Mouse (Mus musculus): Measurements from ENCODE around the gene Fen1. TPM values are rescaled to one million over a fixed set of nuclear protein-coding genes. Genes with fewer than 3 reads are reported as not detected.

Fen1 gene
- polyA plus RNA-seq, 1 experiment from 2014 or later = 54.9 TPM

DNA sequence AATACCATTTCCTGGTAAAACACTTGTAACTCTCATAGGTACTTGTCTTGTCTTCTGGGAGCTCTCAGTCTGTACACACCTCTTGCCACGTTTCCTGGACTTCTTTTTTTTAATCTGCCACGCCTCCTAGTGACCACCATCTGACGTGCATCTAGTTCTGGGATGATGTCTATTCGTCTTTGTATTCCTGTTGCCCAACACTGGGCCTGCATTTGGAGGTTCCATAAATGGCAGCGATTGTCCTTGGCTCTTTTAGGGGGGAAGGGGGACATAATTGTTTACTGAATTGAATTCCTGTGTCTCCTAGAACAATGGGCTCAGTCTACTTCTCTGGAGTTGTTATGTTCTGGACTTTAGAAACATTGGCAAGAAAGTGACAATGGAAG, 640 bp upstream of the Fen1 start:
- no peaks in the 10 kb centered on the region for H3K27me3 ChIP-seq (ENCODE audit: control insufficient read depth, insufficient read depth, low read length)
- 1% methylated on average over 5 of the region's 5 CpGs for WGBS
- peaks cover 23% of the 10 kb centered on the region for H3K36me3 ChIP-seq (ENCODE audit: control insufficient read depth, insufficient read depth)
- peak overlapping the region; percentile 85 for H3K27ac ChIP-seq (ENCODE audit: low read length)
- H3K9me3 ChIP-seq (replicated peaks; ENCODE audit: control insufficient read depth, low read length) = no peaks in the 10 kb centered on the region
- H3K4me3 ChIP-seq (ENCODE audit: low read length) = peak overlapping the region; percentile 69
- H3K9ac ChIP-seq (ENCODE audit: low read length) = peak overlapping the region; percentile 78
- H3K4me1 ChIP-seq (ENCODE audit: control insufficient read depth, insufficient read depth, low read length) = peaks cover 15% of the 10 kb centered on the region
- peak overlapping the region; percentile 73 for H3K4me2 ChIP-seq (ENCODE audit: low read depth, low read length)
- 0 out of 2 replicates have a peak, but pooled peaks have one; percentile 42 for ATAC-seq (replicated peaks; ENCODE audit: extremely low read depth, insufficient read depth, low FRiP score)

DNA sequence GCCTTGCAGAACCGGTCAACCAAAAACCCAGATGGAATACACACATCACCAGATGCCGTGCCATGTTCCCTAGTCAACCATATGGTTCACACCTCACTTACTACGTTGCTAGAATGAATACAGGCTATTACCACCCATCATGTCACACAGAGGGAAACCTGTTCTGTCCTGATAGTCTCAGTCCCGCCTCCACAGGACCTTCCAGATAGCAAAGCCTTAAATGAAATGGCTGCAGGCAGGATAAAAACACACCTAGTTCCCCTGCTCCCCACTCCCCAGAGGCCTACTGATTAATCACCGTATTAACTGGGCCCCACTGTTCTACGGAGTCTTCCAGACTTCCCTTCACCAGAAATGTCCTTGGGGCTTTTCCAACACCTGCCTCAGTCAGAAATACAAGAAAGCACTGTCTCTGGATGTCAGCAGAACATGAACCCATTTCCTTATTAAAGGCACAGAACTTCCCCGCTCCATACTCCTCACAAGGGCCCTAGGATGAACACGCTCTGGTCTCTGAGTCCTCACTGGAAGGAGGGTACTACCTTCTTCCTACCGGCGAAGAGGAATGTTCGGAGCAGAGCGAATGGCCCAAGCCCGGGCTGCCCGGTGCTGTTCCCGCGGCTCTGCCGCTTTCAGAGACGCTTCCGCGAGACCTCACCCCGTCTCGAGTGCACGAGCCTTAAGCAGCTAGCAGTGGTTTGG, 672 bp downstream of the Fen1 start:
- WGBS = 1% methylated on average over 23 of the region's 23 CpGs
- Histone ChIP-seq H3K4me3 (ENCODE audit: low read length) (peak overlapping the region; percentile 69), H3K27ac (ENCODE audit: low read length) (peak overlapping the region; percentile 85), H3K9me3 (replicated peaks; ENCODE audit: control insufficient read depth, low read length) (no peaks in the 10 kb centered on the region), H3K27me3 (ENCODE audit: control insufficient read depth, insufficient read depth, low read length) (no peaks in the 10 kb centered on the region), H3K36me3 (ENCODE audit: control insufficient read depth, insufficient read depth) (peaks cover 18% of the 10 kb centered on the region), H3K4me1 (ENCODE audit: control insufficient read depth, insufficient read depth, low read length) (peaks cover 15% of the 10 kb centered on the region), H3K4me2 (ENCODE audit: low read depth, low read length) (peak overlapping the region; percentile 73), H3K9ac (ENCODE audit: low read length) (peak overlapping the region; percentile 78)
- ATAC-seq (replicated peaks; ENCODE audit: extremely low read depth, insufficient read depth, low FRiP score) = no peak

DNA sequence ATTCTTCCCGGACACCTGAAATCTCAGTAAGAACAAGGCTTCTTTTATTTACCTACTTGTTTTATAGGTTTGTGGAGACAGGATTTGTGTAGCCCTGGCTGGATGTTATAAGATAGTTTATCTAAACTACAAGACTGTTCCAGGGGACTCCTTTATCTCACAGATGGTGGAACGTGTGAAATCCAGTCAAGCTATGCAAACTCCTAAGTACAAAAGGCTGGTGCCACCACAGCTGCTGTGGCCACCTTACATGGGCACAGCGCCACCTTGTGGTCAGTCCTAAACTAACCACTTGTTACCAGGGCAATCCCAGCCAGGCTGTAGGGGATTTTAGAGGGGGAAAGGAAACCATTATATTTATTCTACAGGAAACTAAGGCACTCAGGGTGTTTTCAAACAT, 5.2 kb downstream of the Fen1 start:
- Histone ChIP-seq H3K27ac (ENCODE audit: low read length) (no peak overlapping the region), H3K27me3 (ENCODE audit: control insufficient read depth, insufficient read depth, low read length) (no peaks in the 10 kb centered on the region), H3K36me3 (ENCODE audit: control insufficient read depth, insufficient read depth) (peaks cover 33% of the 10 kb centered on the region), H3K9me3 (replicated peaks; ENCODE audit: control insufficient read depth, low read length) (no peaks in the 10 kb centered on the region), H3K4me3 (ENCODE audit: low read length) (no peak overlapping the region), H3K9ac (ENCODE audit: low read length) (no peak overlapping the region), H3K4me2 (ENCODE audit: low read depth, low read length) (no peak overlapping the region), H3K4me1 (ENCODE audit: control insufficient read depth, insufficient read depth, low read length) (peaks cover 9% of the 10 kb centered on the region)
- 28% methylated on average over 3 of the region's 3 CpGs for WGBS
- no peak for ATAC-seq (replicated peaks; ENCODE audit: extremely low read depth, insufficient read depth, low FRiP score)

DNA sequence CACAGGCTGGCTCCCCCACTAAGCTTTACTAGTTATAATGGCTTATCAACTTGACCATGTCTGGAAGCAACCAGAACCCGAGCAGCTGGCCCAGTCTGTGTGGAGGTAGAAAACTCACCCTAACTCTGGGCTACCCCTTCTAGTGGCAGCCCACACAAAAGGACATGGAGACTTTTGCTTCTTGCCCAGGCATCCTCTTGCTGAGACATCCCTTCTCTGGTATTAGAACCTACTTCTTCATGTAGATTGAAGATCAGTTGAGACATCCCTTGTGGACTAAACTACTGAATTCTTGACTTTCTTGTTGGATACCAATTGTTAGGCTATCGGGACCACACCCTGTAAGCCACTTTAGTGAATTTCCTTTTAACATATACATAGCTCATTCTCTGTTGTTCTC, 5.7 kb downstream of the Fen1 start:
- no peak overlapping the region for H3K27ac ChIP-seq (ENCODE audit: low read length)
- no peaks in the 10 kb centered on the region for H3K9me3 ChIP-seq (replicated peaks; ENCODE audit: control insufficient read depth, low read length)
- peaks cover 33% of the 10 kb centered on the region for H3K36me3 ChIP-seq (ENCODE audit: control insufficient read depth, insufficient read depth)
- H3K4me1 ChIP-seq (ENCODE audit: control insufficient read depth, insufficient read depth, low read length) = peaks cover 8% of the 10 kb centered on the region
- no peak overlapping the region for H3K4me3 ChIP-seq (ENCODE audit: low read length)
- no peak overlapping the region for H3K9ac ChIP-seq (ENCODE audit: low read length)
- 68% methylated on average over 2 of the region's 2 CpGs for WGBS
- no peaks in the 10 kb centered on the region for H3K27me3 ChIP-seq (ENCODE audit: control insufficient read depth, insufficient read depth, low read length)
- ATAC-seq (replicated peaks; ENCODE audit: extremely low read depth, insufficient read depth, low FRiP score) = no peak
- no peak overlapping the region for H3K4me2 ChIP-seq (ENCODE audit: low read depth, low read length)

DNA sequence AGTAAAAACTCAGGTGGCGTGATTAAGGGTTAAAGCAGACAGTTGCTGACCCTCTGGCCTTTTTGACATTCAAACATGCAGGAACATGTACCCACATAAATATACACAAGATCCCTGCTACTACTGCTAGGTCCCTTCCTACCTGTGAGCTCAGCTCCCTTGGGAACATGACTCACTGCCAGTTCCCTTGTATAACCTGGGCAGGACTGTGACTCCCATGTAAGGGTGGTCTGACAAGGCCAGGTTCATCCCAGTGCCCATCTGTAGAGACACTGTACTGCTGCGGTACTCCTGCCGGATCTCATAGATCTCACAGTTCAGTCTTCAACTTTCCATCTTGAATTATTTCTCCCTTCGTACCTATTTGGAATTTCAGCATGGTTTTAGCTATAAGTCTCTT, 6.8 kb downstream of the Fen1 start:
- Histone ChIP-seq H3K27me3 (ENCODE audit: control insufficient read depth, insufficient read depth, low read length) (no peaks in the 10 kb centered on the region), H3K4me1 (ENCODE audit: control insufficient read depth, insufficient read depth, low read length) (no peaks in the 10 kb centered on the region), H3K36me3 (ENCODE audit: control insufficient read depth, insufficient read depth) (peaks cover 42% of the 10 kb centered on the region), H3K4me2 (ENCODE audit: low read depth, low read length) (no peak overlapping the region), H3K9ac (ENCODE audit: low read length) (no peak overlapping the region), H3K27ac (ENCODE audit: low read length) (no peak overlapping the region), H3K9me3 (replicated peaks; ENCODE audit: control insufficient read depth, low read length) (no peaks in the 10 kb centered on the region), H3K4me3 (ENCODE audit: low read length) (no peak overlapping the region)
- 86% methylated on average over 4 of the region's 4 CpGs for WGBS
- no peak for ATAC-seq (replicated peaks; ENCODE audit: extremely low read depth, insufficient read depth, low FRiP score)

DNA sequence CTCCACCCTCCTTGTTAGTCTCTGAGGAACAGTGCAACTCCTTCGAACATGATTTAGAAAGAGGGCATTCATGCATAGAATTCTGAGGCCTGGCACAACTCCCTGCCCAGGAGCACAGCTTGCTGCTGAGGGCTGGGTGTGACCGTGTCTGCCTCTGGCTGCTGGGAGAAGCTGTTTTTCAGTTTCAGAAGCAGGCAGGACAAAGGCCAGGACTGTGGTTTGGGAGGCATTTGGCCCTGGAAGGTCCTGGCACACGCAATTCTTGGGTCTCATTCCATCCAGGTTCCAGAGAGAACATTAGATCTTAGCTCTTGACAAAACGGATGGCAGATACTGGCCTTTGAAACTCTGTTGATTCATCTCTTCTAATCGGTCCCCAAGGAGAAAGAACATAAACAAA, 8.7 kb downstream of the Fen1 start:
- ATAC-seq (replicated peaks; ENCODE audit: extremely low read depth, insufficient read depth, low FRiP score) = no peak
- Histone ChIP-seq H3K27ac (ENCODE audit: low read length) (no peak overlapping the region), H3K4me3 (ENCODE audit: low read length) (no peak overlapping the region), H3K36me3 (ENCODE audit: control insufficient read depth, insufficient read depth) (peaks cover 37% of the 10 kb centered on the region), H3K9me3 (replicated peaks; ENCODE audit: control insufficient read depth, low read length) (no peaks in the 10 kb centered on the region), H3K4me2 (ENCODE audit: low read depth, low read length) (no peak overlapping the region), H3K27me3 (ENCODE audit: control insufficient read depth, insufficient read depth, low read length) (no peaks in the 10 kb centered on the region), H3K4me1 (ENCODE audit: control insufficient read depth, insufficient read depth, low read length) (no peaks in the 10 kb centered on the region), H3K9ac (ENCODE audit: low read length) (no peak overlapping the region)
- 71% methylated on average over 5 of the region's 5 CpGs for WGBS

DNA sequence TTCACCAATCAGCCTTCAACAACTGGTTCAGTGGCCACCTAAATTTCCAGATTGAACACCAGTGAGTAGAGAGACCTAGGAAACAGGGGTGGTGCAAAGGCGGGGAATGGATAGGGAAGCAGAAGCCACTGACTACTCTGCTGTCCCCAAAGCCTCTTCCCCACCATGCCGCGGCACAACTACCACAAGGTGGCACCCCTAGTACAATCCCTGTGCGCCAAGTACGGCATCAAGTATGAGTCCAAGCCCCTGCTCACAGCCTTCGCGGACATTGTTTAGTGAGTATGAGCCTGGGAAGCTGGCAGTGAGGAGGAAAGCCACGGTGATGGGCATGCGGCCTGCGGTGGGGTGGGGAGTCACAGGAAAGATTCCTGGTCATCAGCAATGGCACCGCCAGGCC, 9.6 kb downstream of the Fen1 start:
- no peaks in the 10 kb centered on the region for H3K4me1 ChIP-seq (ENCODE audit: control insufficient read depth, insufficient read depth, low read length)
- H3K36me3 ChIP-seq (ENCODE audit: control insufficient read depth, insufficient read depth) = peaks cover 36% of the 10 kb centered on the region
- no peaks in the 10 kb centered on the region for H3K27me3 ChIP-seq (ENCODE audit: control insufficient read depth, insufficient read depth, low read length)
- no peak overlapping the region for H3K4me2 ChIP-seq (ENCODE audit: low read depth, low read length)
- no peak overlapping the region for H3K4me3 ChIP-seq (ENCODE audit: low read length)
- H3K9me3 ChIP-seq (replicated peaks; ENCODE audit: control insufficient read depth, low read length) = no peaks in the 10 kb centered on the region
- H3K27ac ChIP-seq (ENCODE audit: low read length) = no peak overlapping the region
- no peak for ATAC-seq (replicated peaks; ENCODE audit: extremely low read depth, insufficient read depth, low FRiP score)
- 80% methylated on average over 11 of the region's 11 CpGs for WGBS
- H3K9ac ChIP-seq (ENCODE audit: low read length) = no peak overlapping the region

DNA sequence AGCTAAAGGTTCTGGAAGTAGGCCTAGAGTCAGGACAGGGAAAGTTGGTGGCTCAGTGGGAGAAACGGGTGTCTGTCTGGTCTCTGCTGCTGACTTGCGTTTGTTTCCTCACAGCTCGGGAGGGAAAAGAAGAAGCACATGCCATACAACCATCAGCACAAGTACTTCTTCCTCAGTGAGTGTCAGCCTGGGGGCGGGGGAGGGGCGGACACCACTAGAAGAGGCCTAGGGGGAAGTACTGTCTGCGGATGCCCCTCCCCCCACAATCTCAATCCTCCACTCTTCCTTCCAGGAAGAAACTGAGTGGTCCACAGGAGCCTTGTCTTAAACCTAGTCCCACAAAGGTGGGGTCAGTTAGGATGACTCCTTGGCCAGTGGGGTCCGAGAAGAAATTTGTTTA, 12.6 kb downstream of the Fen1 start:
- Histone ChIP-seq H3K4me1 (ENCODE audit: control insufficient read depth, insufficient read depth, low read length) (no peaks in the 10 kb centered on the region), H3K9me3 (replicated peaks; ENCODE audit: control insufficient read depth, low read length) (no peaks in the 10 kb centered on the region), H3K4me3 (ENCODE audit: low read length) (no peak overlapping the region), H3K9ac (ENCODE audit: low read length) (no peak overlapping the region), H3K27ac (ENCODE audit: low read length) (no peak overlapping the region), H3K27me3 (ENCODE audit: control insufficient read depth, insufficient read depth, low read length) (no peaks in the 10 kb centered on the region), H3K4me2 (ENCODE audit: low read depth, low read length) (no peak overlapping the region), H3K36me3 (ENCODE audit: control insufficient read depth, insufficient read depth) (peaks cover 57% of the 10 kb centered on the region)
- ATAC-seq (replicated peaks; ENCODE audit: extremely low read depth, insufficient read depth, low FRiP score) = no peak
- 55% methylated on average over 7 of the region's 7 CpGs for WGBS

DNA sequence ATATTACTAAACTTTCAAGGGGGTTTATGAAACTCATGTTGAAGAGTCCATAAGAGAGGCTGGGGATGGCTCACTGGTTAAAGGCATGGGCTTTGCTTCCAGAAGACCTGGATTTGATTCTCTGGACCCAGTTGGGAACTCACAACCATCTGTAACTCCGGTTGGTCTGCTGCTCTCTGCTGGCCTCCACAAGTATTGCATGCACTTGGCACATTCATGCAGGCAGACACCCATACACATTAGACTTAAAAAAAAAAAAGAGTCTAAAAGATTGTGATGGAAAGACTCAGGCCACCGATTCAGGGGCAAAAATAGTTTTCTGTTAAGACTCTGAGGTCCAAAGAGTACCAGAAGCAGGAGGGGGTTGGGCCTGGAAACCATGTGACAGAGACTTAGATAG, 13.2 kb downstream of the Fen1 start:
- no peaks in the 10 kb centered on the region for H3K27me3 ChIP-seq (ENCODE audit: control insufficient read depth, insufficient read depth, low read length)
- H3K4me3 ChIP-seq (ENCODE audit: low read length) = no peak overlapping the region
- ATAC-seq (replicated peaks; ENCODE audit: extremely low read depth, insufficient read depth, low FRiP score) = no peak
- H3K9me3 ChIP-seq (replicated peaks; ENCODE audit: control insufficient read depth, low read length) = no peaks in the 10 kb centered on the region
- no peak overlapping the region for H3K9ac ChIP-seq (ENCODE audit: low read length)
- no peaks in the 10 kb centered on the region for H3K4me1 ChIP-seq (ENCODE audit: control insufficient read depth, insufficient read depth, low read length)
- peaks cover 63% of the 10 kb centered on the region for H3K36me3 ChIP-seq (ENCODE audit: control insufficient read depth, insufficient read depth)
- WGBS = 43% methylated on average over 2 of the region's 2 CpGs
- no peak overlapping the region for H3K4me2 ChIP-seq (ENCODE audit: low read depth, low read length)
- H3K27ac ChIP-seq (ENCODE audit: low read length) = no peak overlapping the region

Measured in heart, embryonic 16.5 days (tissue).